Mouse (Mus musculus): ENCODE measurements around the gene Erich2.

Erich2 gene

GRCm38 (mm10) chr2:70562011-70562491 lies 53.4 kb downstream of the Erich2 start:
- CTCF ChIA-PET: interaction anchor here (0.6 to 0.7 kb wide), 2 partner anchors 32 to 315 kb away, joined by 3 to 6 read pairs; no protein-coding TSS in a partner anchor

GRCm38 (mm10) chr2:70562611-70562980 lies 54.0 kb downstream of the Erich2 start:
- CTCF ChIA-PET: interaction anchor here (0.6 to 0.7 kb wide), 2 partner anchors 31 to 316 kb away, joined by 3 to 6 read pairs; no protein-coding TSS in a partner anchor

GRCm38 (mm10) chr2:70562981-70563671 lies 54.5 kb downstream of the Erich2 start:
- CTCF ChIA-PET: interaction anchor here (1.3 kb wide), 1 partner anchor 9 kb away, joined by 5 read pairs; no protein-coding TSS in a partner anchor

GRCm38 (mm10) chr2:70563721-70564645 lies 55.4 kb downstream of the Erich2 start:
- CTCF ChIA-PET: interaction anchor here (1.3 kb wide), 1 partner anchor 10 kb away, joined by 5 read pairs; no protein-coding TSS in a partner anchor

GRCm38 (mm10) chr2:70564646-70565315 lies 56.2 kb downstream of the Erich2 start:
- CTCF ChIA-PET: interaction anchor here (0.5 to 1.3 kb wide), 3 partner anchors 11 to 474 kb away, joined by 3 to 7 read pairs (median 5); no protein-coding TSS in a partner anchor

- CTCF ChIA-PET: no interaction called here
These were observed 57.3 kb downstream of the Erich2 start for GRCm38 (mm10) chr2:70565651-70566602.

- CTCF ChIA-PET: no interaction called here
These were observed 58.0 kb downstream of the Erich2 start for GRCm38 (mm10) chr2:70566603-70566981.

- CTCF ChIA-PET: interaction anchor here (1.0 to 1.2 kb wide), 2 partner anchors 11 to 440 kb away, joined by 3 read pairs; no protein-coding TSS in a partner anchor
These were observed 58.6 kb downstream of the Erich2 start for GRCm38 (mm10) chr2:70567071-70567681.

- CTCF ChIA-PET: interaction anchor here (1.0 to 1.2 kb wide), 2 partner anchors 12 to 440 kb away, joined by 3 read pairs; no protein-coding TSS in a partner anchor
These were observed 59.1 kb downstream of the Erich2 start for GRCm38 (mm10) chr2:70567682-70568077.

GRCm38 (mm10) chr2:70568198-70568941 lies 59.8 kb downstream of the Erich2 start:
- CTCF ChIA-PET: interaction anchor here (0.5 to 1.2 kb wide), 3 partner anchors 12 to 441 kb away, joined by 3 to 4 read pairs (median 3); no protein-coding TSS in a partner anchor

- CTCF ChIA-PET: no interaction called here
These were observed 63.1 kb downstream of the Erich2 start for GRCm38 (mm10) chr2:70571698-70572097.

GRCm38 (mm10) chr2:70572251-70572650 lies 63.6 kb downstream of the Erich2 start:
- CTCF ChIA-PET: interaction anchor here (0.6 kb wide), 1 partner anchor 48 kb away, joined by 4 read pairs; no protein-coding TSS in a partner anchor

- CTCF ChIA-PET: no interaction called here
These were observed 65.1 kb downstream of the Erich2 start for GRCm38 (mm10) chr2:70573544-70574210.

- CTCF ChIA-PET: no interaction called here
These were observed 79.6 kb downstream of the Erich2 start for GRCm38 (mm10) chr2:70588200-70588599.
